Mouse (Mus musculus): ENCODE data around the gene Mrpl36.

Mrpl36 gene

DNA sequence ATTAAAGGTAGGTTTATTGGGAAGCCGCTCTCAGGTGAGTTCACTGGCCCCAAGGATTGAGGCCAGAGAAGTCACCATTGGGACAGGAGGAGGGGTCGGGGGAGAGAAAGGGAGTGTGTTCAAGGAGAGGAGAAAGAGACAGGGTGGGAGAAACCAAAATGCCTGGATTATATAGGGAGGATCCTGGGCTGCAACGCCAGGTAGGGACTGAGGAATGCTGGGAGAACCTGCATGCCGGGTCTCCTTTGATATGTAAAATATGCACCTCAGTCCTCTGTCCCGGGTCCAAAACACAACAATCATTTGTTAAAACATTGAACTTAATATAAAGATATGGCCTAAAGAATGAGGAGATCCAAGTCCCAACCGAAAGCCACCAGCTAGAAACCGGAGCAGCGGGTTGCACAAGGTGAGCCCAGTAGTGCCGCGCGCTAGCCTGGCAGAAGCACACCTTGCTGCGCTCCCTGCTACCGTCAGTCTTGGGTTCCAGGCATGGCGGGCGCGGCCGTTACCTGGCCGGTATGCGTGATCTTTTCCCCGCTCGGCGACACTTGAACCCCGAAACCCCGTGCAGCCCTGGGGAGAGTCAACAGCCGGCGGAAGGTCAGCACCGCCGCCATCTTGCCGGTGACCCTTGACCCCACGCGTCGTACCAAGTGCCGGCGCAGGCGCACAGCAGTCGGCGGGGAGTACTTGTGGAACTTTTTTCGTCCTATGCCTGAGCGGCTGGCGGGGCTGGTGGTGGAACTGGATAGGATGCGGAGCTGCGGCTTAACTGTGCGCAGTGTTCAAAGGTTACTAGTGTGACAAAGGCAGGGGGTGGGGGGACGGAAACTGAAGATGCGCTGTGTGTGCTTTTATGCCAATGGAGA lies at the start of gene Mrpl36, which contains the start of gene Ndufs6:
Gene Mrpl36, plus strand, starts transcription at position 687 of the 872 bp plus-strand sequence.
Gene Ndufs6, minus strand, starts transcription at position 716 of the 872 bp plus-strand sequence.
- peak; percentile 95 for DNase-seq

GRCm38 (mm10) chr13:73279196-73279595 lies 49.1 kb upstream of the Mrpl36 start:
- no peak for DNase-seq

DNA sequence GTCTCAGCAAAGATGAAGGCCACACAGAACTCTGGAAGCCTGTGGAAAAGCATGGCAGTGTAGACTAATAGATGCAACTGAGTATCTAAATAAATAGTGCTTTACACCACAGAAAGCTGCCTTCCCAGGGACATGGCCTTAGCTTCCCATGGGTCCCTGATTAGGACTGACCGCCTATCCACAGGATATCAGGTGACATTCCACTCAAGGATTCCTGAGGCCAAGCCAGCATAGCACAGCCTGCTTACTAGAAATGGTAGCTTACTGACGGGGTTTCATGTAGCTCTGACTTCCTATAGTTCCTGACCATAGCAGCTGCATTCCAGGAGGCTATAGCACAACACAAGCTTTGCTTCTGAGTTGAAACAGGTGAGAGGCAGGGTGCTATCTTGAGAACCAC lies 45.9 kb upstream of the Mrpl36 start:
- DNase-seq, result no peak

DNA sequence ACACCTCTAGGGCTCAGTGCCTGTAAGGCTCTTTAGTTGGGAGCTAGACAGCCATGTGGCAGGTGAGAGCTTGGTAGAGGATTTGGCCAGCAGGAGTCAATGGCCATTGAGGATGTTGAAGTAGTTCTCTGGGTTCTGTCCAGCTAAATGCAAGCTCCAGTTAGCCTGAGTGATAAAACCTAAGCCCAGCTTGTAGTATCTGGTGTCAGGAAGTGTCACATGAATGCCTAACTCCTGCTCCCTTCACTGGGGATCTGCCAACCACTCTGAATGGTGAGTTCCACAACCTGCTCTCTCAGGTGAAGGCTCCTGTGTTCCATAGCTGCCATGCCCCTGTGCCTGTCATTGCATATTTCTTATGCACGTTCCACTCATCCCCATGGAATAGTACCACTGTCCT lies 44.8 kb upstream of the Mrpl36 start:
- DNase-seq, result no peak

DNA sequence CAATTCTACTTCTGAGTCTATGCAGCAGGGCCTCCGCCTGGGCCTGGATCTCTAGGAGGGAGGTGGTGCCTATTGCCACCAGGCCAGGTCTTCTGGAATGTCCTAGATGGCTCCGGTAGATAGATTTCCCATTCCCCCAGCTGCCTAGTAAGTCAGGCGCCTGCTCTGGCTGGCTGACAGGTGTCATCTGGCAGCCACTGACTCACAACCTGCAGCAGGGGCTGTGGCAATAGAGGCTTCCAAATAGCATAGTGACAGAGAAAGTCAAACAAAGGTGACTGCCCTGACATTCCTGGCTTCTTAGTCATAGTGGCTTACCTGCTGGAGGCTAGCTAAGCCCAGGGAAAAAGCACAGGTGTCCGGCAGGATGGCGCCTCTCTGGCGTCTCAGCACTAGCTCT lies 38.1 kb upstream of the Mrpl36 start:
- DNase-seq, result no peak

DNA sequence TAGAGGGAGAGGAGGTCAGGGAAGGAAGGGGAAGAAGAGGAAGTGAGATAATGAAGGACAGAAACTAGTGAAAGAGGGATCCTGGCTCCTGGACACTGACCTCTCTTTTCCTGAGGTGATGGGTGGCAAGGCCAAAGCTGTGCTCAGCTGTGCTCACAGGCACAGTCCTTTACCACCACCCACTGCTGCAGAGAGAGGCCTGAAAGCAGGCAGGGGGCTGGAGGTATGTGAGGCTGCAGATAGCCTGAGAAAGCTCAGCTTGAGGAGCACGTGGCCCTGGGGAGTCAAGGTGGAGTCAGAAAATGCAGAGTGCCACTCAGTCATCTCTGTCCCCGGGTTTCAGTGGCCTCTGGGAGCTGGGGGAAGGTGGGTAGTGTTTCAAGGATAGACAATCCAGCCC lies 37.2 kb upstream of the Mrpl36 start:
- no peak for DNase-seq

DNA sequence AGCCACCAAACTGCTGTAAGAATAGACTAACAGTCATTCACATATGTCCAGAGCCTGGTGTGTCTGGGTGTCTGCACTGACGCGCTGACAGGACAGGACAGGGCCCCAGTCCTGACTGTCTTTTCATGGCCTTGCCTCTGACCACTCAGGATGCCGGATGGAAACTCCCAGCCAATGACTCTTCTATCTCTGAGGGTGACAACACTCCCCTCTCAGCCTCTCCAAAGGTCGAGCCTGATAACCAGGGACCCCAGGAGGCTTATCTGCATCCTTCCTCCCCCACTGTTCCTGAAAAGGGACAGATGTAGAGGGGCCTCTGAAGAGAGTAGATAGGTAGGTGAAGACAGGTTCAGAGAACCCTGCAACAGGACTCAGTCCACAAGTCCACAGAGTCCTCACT lies 29.6 kb upstream of the Mrpl36 start:
- no peak for DNase-seq

GRCm38 (mm10) chr13:73299322-73299721 lies 29.0 kb upstream of the Mrpl36 start:
- no peak for DNase-seq

- DNase-seq, result no peak
Measured at GRCm38 (mm10) chr13:73304729-73305128, 23.6 kb upstream of the Mrpl36 start.

GRCm38 (mm10) chr13:73305398-73306084 lies 22.8 kb upstream of the Mrpl36 start:
- DNase-seq, result no peak

GRCm38 (mm10) chr13:73306085-73306410 lies 22.3 kb upstream of the Mrpl36 start:
- no peak for DNase-seq

- DNase-seq, result no peak
Measured at GRCm38 (mm10) chr13:73306430-73306829, 21.9 kb upstream of the Mrpl36 start.

DNA sequence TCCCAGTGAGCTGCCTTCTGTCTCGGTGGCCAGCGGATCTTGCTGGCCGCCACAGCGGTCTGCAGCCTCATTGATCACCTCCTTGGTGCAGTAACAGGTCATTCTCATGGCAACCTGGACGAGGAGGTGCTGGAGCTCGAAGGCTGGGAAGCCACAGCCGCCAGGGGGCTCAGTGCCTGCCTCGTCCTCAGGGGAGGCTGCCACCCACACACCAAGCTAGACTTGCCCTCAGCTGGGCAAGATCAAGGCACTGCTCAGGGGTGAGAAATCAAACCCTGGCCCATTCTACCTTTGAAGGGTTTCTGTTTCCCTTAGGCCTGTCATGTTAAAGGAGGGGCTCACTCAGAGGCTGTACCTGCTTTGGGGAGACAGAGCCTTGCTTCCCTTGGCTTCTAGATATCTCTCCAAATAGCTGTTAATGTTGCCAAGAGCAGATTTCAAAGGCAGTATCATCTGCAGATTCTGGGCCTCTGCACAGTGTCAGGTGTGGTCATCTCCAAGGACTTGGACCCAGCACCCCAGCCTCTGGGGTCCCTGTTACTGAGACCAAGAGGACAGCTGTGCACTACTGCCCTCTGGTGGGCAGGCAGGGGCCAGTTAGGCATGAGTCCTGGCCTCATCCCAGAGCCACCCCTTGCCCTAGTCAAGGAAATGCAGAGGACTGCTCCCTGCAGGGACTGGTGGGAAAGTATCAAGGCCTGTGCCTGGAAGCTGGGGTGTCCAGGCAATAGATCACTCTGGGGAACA lies 18.0 kb upstream of the Mrpl36 start:
- peak; percentile 79 for DNase-seq

DNA sequence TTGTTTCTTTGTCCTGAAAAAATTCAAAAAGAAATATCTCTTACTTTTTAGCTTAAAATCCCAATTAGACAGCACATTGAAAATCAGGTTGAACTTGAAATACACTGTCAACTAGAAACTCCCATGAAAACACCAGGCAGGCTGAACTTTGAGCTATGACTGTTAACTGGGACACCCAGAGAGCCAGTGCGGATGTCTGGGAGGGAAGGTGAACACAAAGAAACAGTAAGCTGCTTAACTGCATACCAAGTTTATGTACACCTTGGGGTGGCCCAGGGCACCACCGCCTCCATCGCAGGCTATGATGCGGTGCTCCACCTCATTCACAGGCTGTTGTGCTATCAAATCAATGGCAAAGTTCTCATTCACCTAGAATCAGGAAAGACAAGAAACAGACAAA lies 8.3 kb upstream of the Mrpl36 start:
- DNase-seq, result no peak

DNA sequence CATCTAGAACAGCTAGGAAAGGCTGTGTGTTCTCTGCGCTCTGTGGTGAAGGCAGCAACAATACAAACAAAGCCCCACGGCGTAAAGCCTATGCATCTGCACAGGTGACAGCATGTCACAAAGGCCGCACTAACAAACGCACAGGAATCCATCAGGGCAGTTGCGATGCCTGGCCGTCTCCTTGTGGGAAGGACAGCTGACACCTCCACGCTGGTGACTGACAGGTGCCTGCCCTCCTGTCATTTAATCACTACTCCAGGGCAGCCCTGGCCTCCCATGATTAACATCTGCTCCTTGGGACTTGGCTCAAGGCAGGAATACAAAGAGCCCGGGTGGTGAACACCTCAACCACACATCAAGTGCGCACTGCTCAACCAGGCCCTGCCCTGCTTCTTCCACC lies 5.7 kb upstream of the Mrpl36 start:
- DNase-seq, result no peak

- DNase-seq, result no peak
Measured at GRCm38 (mm10) chr13:73323406-73323805, 4.9 kb upstream of the Mrpl36 start.

DNA sequence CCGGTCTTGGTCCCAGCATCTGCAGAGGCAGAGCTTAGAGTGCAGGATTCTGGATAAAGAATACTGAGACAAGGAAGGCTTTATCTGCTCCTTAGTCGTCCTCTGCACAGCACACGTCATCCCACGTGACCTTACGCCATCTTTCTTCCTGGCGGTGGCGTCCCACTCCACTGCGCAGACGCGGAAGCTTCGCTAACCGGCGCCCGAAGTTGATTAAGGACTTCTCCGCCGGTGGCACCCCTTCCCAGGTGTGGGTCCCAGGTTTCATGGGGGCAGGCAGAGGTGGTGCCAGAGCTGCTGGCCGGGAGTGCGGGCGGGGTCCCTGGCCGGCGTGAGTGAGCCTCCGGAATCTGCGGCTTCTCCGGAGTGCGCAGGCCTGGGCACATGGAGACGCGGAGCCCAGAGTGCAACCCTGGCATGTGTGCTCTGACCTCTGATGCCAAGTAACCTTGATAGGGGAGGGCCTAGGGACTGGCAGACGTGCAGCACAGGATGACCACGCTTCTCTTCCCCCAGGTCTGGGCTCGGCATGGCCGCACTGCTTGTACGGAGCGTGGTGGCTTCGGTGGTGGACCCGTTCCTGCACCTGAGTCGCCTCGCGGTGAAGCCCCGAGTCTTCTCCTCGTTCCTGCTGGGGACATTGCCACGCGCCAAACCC lies 2.7 kb downstream of the Mrpl36 start:
- peak; percentile 93 for DNase-seq

DNA sequence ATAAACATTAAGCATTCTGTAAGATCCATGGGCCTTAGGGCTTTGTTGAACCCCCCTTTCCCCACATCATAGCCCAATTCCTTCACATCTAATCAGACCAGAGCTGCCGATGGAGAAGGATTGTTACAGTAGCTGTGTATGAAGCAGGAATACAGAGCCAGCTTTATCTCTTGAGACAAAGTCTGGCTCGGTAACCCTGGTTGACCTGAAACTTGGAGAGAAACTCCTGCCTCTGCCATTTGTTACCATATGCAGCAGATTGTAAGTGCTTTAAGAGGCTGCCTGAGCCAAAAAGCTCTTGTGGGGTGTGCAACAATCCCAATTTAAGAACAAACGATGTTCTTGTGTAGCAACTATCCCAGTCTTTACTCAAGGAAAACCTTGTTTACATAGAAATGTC lies 3.4 kb downstream of the Mrpl36 start:
- DNase-seq, result no peak

DNA sequence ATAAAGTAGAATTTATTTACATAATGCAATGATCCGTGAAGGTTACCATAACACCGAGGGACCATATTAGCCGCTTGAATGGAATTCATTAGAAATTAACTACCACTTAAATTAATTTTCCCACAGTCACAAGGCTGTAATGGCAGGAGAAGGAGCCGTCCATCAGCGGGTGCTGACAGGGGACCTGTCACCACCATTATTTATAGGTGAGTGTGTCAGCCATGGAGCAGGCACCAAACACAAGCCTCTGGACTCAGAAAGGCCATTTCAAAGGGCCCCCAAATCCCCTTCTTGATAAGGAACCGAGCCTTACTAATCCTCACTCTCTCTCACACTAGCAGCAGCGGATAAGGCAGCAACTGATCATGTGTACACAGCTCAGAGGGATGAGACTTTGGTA lies 8.4 kb downstream of the Mrpl36 start:
- DNase-seq, result no peak

- peak; percentile 63 for DNase-seq
Measured at GRCm38 (mm10) chr13:73345102-73345890, 17.0 kb downstream of the Mrpl36 start.

DNA sequence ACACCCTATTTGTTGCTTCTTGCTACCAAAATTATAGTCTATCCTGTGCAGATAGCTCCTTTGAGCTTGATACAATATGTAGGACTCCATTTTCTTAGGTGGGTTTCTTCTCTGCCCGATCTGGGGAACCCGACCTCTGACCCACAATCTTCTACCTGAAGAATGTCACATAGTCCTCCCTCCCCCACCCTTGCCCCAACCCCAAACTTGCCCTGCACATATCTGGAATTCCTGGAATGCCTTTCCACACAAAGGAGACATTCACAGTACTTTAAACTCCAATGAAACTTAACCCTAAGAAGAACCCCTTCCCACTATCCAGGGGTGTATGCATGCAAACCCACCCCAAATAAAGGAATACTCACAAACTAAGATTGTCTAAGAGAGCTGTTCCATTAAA lies 17.8 kb downstream of the Mrpl36 start:
- no peak for DNase-seq

DNA sequence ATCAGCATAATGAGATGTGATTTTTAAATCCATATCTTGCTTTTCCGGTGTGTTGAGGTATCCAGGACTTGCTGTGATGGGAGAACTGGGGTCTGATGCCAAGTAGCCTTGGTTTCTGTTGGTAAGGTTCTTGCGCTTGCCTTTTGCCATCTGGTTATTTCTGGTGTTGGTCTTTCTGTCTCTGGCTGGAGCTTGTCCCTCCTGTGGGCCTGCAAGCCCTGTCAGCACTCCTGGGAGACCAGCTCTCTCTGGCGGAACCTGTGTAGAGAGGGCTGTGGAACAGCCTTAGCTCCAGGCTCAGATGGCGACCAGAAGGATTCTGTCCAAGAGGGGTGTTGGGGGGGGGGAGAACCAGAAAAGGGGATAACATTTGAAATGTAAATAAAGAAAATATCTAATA lies 18.4 kb downstream of the Mrpl36 start:
- DNase-seq, result no peak

Data from thymus, postnatal 4 days (tissue).